Mouse (Mus musculus): ENCODE measurements around the gene Ccdc183. TPM values are rescaled to one million over a fixed set of nuclear protein-coding genes. Genes with fewer than 3 reads are reported as not detected.

The Ccdc183 gene
- 0.02 TPM in 1 of 2 replicates, not detected in the other for polyA plus RNA-seq (2012; rRNA removed)

- H3K27ac ChIP-seq (ENCODE audit: insufficient read depth, low read length) = no peak within 1 kb of the TSS
- H3K4me1 ChIP-seq (ENCODE audit: control insufficient read depth, insufficient read depth, low read length) = no peaks in the 10 kb centered on the region
- no peak within 1 kb of the TSS for H3K4me3 ChIP-seq (ENCODE audit: insufficient read depth, low read length)
- TF ChIP-seq CTCF (IDR thresholded peaks at IDR 0.05; ENCODE audit: extremely low read depth, insufficient read depth, low read length) (no peak), POLR2A (IDR thresholded peaks at IDR 0.05; ENCODE audit: extremely low read depth, insufficient read depth, low read length) (no peak)
These were observed at the start of gene Ccdc183 for GRCm38 (mm10) chr2:25617578-25617977. TSS of gene Ccdc183 (minus strand) at chr2:25617678.

GRCm38 (mm10) chr2:25666516-25666915 lies 49.0 kb upstream of the Ccdc183 start:
- H3K4me3 ChIP-seq (ENCODE audit: insufficient read depth, low read length) = no peak overlapping the region
- no peaks in the 10 kb centered on the region for H3K4me1 ChIP-seq (ENCODE audit: control insufficient read depth, insufficient read depth, low read length)
- TF ChIP-seq POLR2A (IDR thresholded peaks at IDR 0.05; ENCODE audit: extremely low read depth, insufficient read depth, low read length) = no peak
- no peak for TF ChIP-seq CTCF (IDR thresholded peaks at IDR 0.05; ENCODE audit: extremely low read depth, insufficient read depth, low read length)
- H3K27ac ChIP-seq (ENCODE audit: insufficient read depth, low read length) = no peak overlapping the region

GRCm38 (mm10) chr2:25664125-25664524 lies 46.6 kb upstream of the Ccdc183 start:
- Histone ChIP-seq H3K4me1 (ENCODE audit: control insufficient read depth, insufficient read depth, low read length) (no peaks in the 10 kb centered on the region), H3K4me3 (ENCODE audit: insufficient read depth, low read length) (no peak overlapping the region), H3K27ac (ENCODE audit: insufficient read depth, low read length) (no peak overlapping the region)
- TF ChIP-seq POLR2A (IDR thresholded peaks at IDR 0.05; ENCODE audit: extremely low read depth, insufficient read depth, low read length) = no peak
- no peak for TF ChIP-seq CTCF (IDR thresholded peaks at IDR 0.05; ENCODE audit: extremely low read depth, insufficient read depth, low read length)

- Histone ChIP-seq H3K27ac (ENCODE audit: insufficient read depth, low read length) (no peak overlapping the region), H3K4me1 (ENCODE audit: control insufficient read depth, insufficient read depth, low read length) (no peaks in the 10 kb centered on the region), H3K4me3 (ENCODE audit: insufficient read depth, low read length) (no peak overlapping the region)
- TF ChIP-seq CTCF (IDR thresholded peaks at IDR 0.05; ENCODE audit: extremely low read depth, insufficient read depth, low read length) (peak; percentile 67), POLR2A (IDR thresholded peaks at IDR 0.05; ENCODE audit: extremely low read depth, insufficient read depth, low read length) (no peak)
These were observed 46.0 kb upstream of the Ccdc183 start for GRCm38 (mm10) chr2:25663511-25663910.

- TF ChIP-seq POLR2A (IDR thresholded peaks at IDR 0.05; ENCODE audit: extremely low read depth, insufficient read depth, low read length) = no peak
- TF ChIP-seq CTCF (IDR thresholded peaks at IDR 0.05; ENCODE audit: extremely low read depth, insufficient read depth, low read length) = no peak
- Histone ChIP-seq H3K4me1 (ENCODE audit: control insufficient read depth, insufficient read depth, low read length) (no peaks in the 10 kb centered on the region; the same call in 1 of the 2 replicates), H3K27ac (ENCODE audit: insufficient read depth, low read length) (no peak overlapping the region), H3K4me3 (ENCODE audit: insufficient read depth, low read length) (no peak overlapping the region)
These were observed 43.9 kb upstream of the Ccdc183 start for GRCm38 (mm10) chr2:25661245-25661970.

GRCm38 (mm10) chr2:25660279-25660678 lies 42.8 kb upstream of the Ccdc183 start:
- H3K4me1 ChIP-seq (ENCODE audit: control insufficient read depth, insufficient read depth, low read length) = no peaks in the 10 kb centered on the region; the same call in 1 of the 2 replicates
- no peak for TF ChIP-seq CTCF (IDR thresholded peaks at IDR 0.05; ENCODE audit: extremely low read depth, insufficient read depth, low read length)
- no peak for TF ChIP-seq POLR2A (IDR thresholded peaks at IDR 0.05; ENCODE audit: extremely low read depth, insufficient read depth, low read length)
- H3K27ac ChIP-seq (ENCODE audit: insufficient read depth, low read length) = no peak overlapping the region
- H3K4me3 ChIP-seq (ENCODE audit: insufficient read depth, low read length) = no peak overlapping the region

GRCm38 (mm10) chr2:25657652-25658051 lies 40.2 kb upstream of the Ccdc183 start, which contains the start of gene Lcn5:
TSS of gene Lcn5 (plus strand) at chr2:25657952.
- TF ChIP-seq POLR2A (IDR thresholded peaks at IDR 0.05; ENCODE audit: extremely low read depth, insufficient read depth, low read length) (no peak), CTCF (IDR thresholded peaks at IDR 0.05; ENCODE audit: extremely low read depth, insufficient read depth, low read length) (no peak)
- Histone ChIP-seq H3K27ac (ENCODE audit: insufficient read depth, low read length) (no peak within 1 kb of the TSS), H3K4me3 (ENCODE audit: insufficient read depth, low read length) (no peak within 1 kb of the TSS), H3K4me1 (ENCODE audit: control insufficient read depth, insufficient read depth, low read length) (no peaks in the 10 kb centered on the region; the same call in 1 of the 2 replicates)

- no peak overlapping the region for H3K4me3 ChIP-seq (ENCODE audit: insufficient read depth, low read length)
- H3K27ac ChIP-seq (ENCODE audit: insufficient read depth, low read length) = no peak overlapping the region
- no peak for TF ChIP-seq POLR2A (IDR thresholded peaks at IDR 0.05; ENCODE audit: extremely low read depth, insufficient read depth, low read length)
- no peak for TF ChIP-seq CTCF (IDR thresholded peaks at IDR 0.05; ENCODE audit: extremely low read depth, insufficient read depth, low read length)
- H3K4me1 ChIP-seq (ENCODE audit: control insufficient read depth, insufficient read depth, low read length) = no peaks in the 10 kb centered on the region; the same call in 1 of the 2 replicates
These were observed 39.8 kb upstream of the Ccdc183 start for GRCm38 (mm10) chr2:25657246-25657645.

GRCm38 (mm10) chr2:25656691-25657090 lies 39.2 kb upstream of the Ccdc183 start:
- no peaks in the 10 kb centered on the region; the same call in 1 of the 2 replicates for H3K4me1 ChIP-seq (ENCODE audit: control insufficient read depth, insufficient read depth, low read length)
- H3K27ac ChIP-seq (ENCODE audit: insufficient read depth, low read length) = no peak overlapping the region
- H3K4me3 ChIP-seq (ENCODE audit: insufficient read depth, low read length) = no peak overlapping the region
- TF ChIP-seq POLR2A (IDR thresholded peaks at IDR 0.05; ENCODE audit: extremely low read depth, insufficient read depth, low read length) (no peak), CTCF (IDR thresholded peaks at IDR 0.05; ENCODE audit: extremely low read depth, insufficient read depth, low read length) (no peak)

GRCm38 (mm10) chr2:25654502-25654901 lies 37.0 kb upstream of the Ccdc183 start:
- TF ChIP-seq POLR2A (IDR thresholded peaks at IDR 0.05; ENCODE audit: extremely low read depth, insufficient read depth, low read length) (no peak), CTCF (IDR thresholded peaks at IDR 0.05; ENCODE audit: extremely low read depth, insufficient read depth, low read length) (no peak)
- Histone ChIP-seq H3K27ac (ENCODE audit: insufficient read depth, low read length) (no peak overlapping the region), H3K4me1 (ENCODE audit: control insufficient read depth, insufficient read depth, low read length) (no peaks in the 10 kb centered on the region; the same call in 1 of the 2 replicates), H3K4me3 (ENCODE audit: insufficient read depth, low read length) (no peak overlapping the region)
